Mouse (Mus musculus) G1E (cell line): ENCODE results near the gene Epx. TPM values are rescaled to one million over a fixed set of nuclear protein-coding genes. Genes with fewer than 3 reads are reported as not detected.
"Not testable (repeated sequence)": the region's sequence is repeated elsewhere in the genome, so short reads cannot be mapped to it uniquely, and the experiment has no call there.

Experiments used
- ATAC-seq: 2 replicates; pipeline ENCODE4 v1.8.0; 2016; ENCODE audit warnings: mild to moderate bottlenecking; ENCODE audit not compliant: insufficient number of reproducible peaks, poor library complexity, low FRiP score, severe bottlenecking; ENCODE audit errors: extremely low read depth
- DNase-seq: peaks from one replicate; pipeline ENCODE4 v3.0.0; 2012; ENCODE audit warnings: low spot score
- H3K27me3 ChIP-seq: 2 replicates; pipeline ENCODE4 v1.6.1; 2012; ENCODE audit warnings: mild to moderate bottlenecking, low read length, inconsistent platforms; ENCODE audit not compliant: insufficient read depth
- H3K36me3 ChIP-seq: replicated peaks from 2 replicates; pipeline ENCODE3; 2012; ENCODE audit warnings: mild to moderate bottlenecking, inconsistent platforms
- H3K4me1 ChIP-seq: 2 replicates; pipeline ENCODE4 v1.6.1; 2012; ENCODE audit warnings: low read depth, low read length, inconsistent platforms, mixed read lengths; ENCODE audit not compliant: insufficient read depth
- H3K4me3 ChIP-seq: 2 replicates; pipeline ENCODE4 v1.5.1; 2012; ENCODE audit warnings: low read depth, mild to moderate bottlenecking, inconsistent platforms, low read length, moderate library complexity, mixed read lengths
- H3K9me3 ChIP-seq: replicated peaks from 2 replicates; pipeline ENCODE4 v1.6.1; 2012; ENCODE audit warnings: inconsistent platforms
- CTCF ChIP-seq: IDR thresholded peaks from 2 replicates; pipeline ENCODE4 v1.5.1; 2012; ENCODE audit warnings: low read depth, low read length, inconsistent platforms, mixed read lengths
- GATA1 ChIP-seq: IDR thresholded peaks from 2 replicates; pipeline ENCODE4 v1.6.1; 2012; ENCODE audit warnings: borderline replicate concordance, low read length, inconsistent platforms, mixed read lengths
- GATA2 ChIP-seq: IDR thresholded peaks from 2 replicates; pipeline ENCODE4 v1.6.1; 2012; ENCODE audit warnings: low read depth, low read length, inconsistent platforms, borderline replicate concordance
- POLR2AphosphoS5 ChIP-seq: IDR thresholded peaks from 2 replicates; pipeline ENCODE4 v1.6.1; 2012; ENCODE audit warnings: low read depth, low read length, inconsistent platforms; ENCODE audit not compliant: insufficient replicate concordance
- TAL1 ChIP-seq: conservative IDR thresholded peaks from 2 replicates; pipeline ENCODE4 v1.6.1; 2012; ENCODE audit warnings: low read depth, low read length, inconsistent platforms, mixed read lengths
- polyA plus RNA-seq: library from polyadenylated mRNA; stranded (reverse); fragments of >175 nt; gene quantifications from 2 replicates; pipeline ENCODE4 v1.2.3, GENCODE M21; 2012
- total RNA-seq, 2 experiments: library from RNA; stranded (forward) in 1 of 2; stranded (reverse) in 1 of 2; fragments of 200-1000 nt in 1 of 2; fragments of >200 nt in 1 of 2; fragmentation: Nextera tagmentation in 1 of 2; gene quantifications; 2 replicates each; pipeline ENCODE4 v1.2.3; 2014 to 2017

The Epx gene
- total and polyA plus RNA-seq, 3 experiments = not detected

DNA sequence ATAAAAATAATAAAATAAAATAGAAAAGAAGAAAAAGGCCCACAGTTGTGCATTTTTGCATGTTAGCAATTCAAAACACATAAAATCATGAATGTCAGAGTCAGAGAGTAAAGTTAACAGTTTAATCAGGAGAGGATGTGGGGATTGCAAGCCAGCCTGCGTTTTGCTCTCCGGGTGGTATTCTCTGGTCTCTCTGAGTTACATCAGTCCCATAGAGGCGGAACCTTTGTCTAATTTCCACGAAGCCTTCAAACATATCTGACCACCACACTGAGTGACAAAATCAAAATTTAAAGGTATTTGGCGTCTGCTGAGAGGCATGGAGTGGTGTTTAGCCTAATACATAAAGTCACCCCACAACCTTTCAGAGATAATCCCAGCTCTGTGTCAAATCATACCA lies 9.5 kb upstream of the Epx start:
- ATAC-seq = no peak
- Histone ChIP-seq H3K9me3 (no peaks in the 10 kb centered on the region), H3K4me3 (no peak overlapping the region), H3K36me3 (no peaks in the 10 kb centered on the region), H3K4me1 (no peaks in the 10 kb centered on the region), H3K27me3 (peaks cover 23% of the 10 kb centered on the region)
- TF ChIP-seq GATA2 (no peak), GATA1 (no peak), CTCF (no peak), POLR2AphosphoS5 (no peak), TAL1 (no peak)
- no peak for DNase-seq

DNA sequence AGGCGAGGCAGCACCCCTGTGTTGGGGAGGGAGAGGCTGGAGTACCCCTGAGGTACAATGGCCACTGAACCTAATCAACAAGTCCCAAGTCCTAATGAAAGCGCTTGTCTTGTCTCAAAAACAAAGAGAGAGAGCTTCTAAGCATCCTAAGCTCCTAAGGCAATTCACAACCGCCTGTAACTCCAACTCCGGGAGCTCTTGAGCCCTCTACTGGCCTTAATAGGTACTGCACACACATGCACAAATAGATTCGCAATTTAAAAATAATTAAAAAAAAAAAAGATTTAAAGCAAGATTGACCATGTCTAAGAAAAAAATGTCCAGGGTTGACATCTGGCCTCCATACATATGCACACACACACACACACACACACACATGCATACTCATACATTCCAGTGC lies 8.2 kb upstream of the Epx start:
- no peak overlapping the region for H3K4me3 ChIP-seq
- no peak for TF ChIP-seq GATA2
- TF ChIP-seq POLR2AphosphoS5 = no peak
- no peak for TF ChIP-seq TAL1
- TF ChIP-seq GATA1 = no peak
- TF ChIP-seq CTCF = no peak
- H3K9me3 ChIP-seq = no peaks in the 10 kb centered on the region
- no peaks in the 10 kb centered on the region for H3K36me3 ChIP-seq
- no peaks in the 10 kb centered on the region for H3K4me1 ChIP-seq
- no peak for ATAC-seq
- DNase-seq = no peak
- H3K27me3 ChIP-seq = peaks cover 25% of the 10 kb centered on the region

DNA sequence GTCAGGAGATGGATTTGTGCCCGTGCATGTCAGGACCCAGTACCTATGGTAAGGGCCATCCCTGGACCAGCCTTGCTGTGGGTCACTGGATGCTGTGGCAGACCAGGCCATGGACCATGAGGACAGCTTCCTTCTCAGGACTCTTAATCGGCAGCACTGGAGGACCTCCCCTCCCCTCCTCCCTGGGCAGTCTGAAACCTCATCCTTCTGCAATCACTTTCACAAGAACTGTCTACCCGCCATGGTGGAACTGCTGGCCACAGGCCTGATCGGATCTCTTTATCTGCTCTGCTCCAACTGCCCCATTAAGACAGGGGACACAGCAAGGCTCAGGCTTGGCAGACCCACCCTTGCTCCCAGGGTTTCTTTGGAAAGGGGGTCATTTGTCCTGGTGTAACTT lies 6.4 kb upstream of the Epx start:
- Histone ChIP-seq H3K4me1 (no peaks in the 10 kb centered on the region), H3K9me3 (no peaks in the 10 kb centered on the region), H3K27me3 (peaks cover 32% of the 10 kb centered on the region), H3K36me3 (no peaks in the 10 kb centered on the region), H3K4me3 (no peak overlapping the region)
- ATAC-seq = no peak
- no peak for TF ChIP-seq TAL1
- TF ChIP-seq GATA1 = no peak
- TF ChIP-seq CTCF = no peak
- TF ChIP-seq POLR2AphosphoS5 = no peak
- no peak for TF ChIP-seq GATA2
- no peak for DNase-seq

DNA sequence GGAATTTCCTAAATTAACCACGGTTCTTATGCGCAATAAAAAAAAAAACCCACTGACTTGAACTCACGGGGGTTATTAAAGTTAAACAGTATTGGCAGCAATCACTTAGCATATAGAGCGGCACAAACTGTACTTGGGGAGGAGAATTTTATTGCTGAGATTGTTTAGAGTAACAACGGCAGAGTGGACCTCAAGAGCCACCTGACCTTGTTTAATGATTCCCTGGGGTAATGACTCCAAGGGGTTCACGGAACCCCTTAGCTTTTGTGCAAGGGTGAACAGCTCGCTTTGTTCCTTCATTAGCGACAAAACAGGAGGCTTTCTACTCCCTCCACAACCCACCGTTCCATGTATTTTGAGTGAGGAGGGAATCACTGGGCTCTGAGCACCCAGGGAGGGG lies 4.5 kb upstream of the Epx start:
- H3K27me3 ChIP-seq = peaks cover 33% of the 10 kb centered on the region
- ATAC-seq (no peak), DNase-seq (no peak)
- no peaks in the 10 kb centered on the region for H3K9me3 ChIP-seq
- no peak overlapping the region for H3K4me3 ChIP-seq
- TF ChIP-seq GATA1 (no peak), GATA2 (no peak), POLR2AphosphoS5 (no peak), TAL1 (no peak), CTCF (no peak)
- no peaks in the 10 kb centered on the region for H3K36me3 ChIP-seq
- no peaks in the 10 kb centered on the region for H3K4me1 ChIP-seq

DNA sequence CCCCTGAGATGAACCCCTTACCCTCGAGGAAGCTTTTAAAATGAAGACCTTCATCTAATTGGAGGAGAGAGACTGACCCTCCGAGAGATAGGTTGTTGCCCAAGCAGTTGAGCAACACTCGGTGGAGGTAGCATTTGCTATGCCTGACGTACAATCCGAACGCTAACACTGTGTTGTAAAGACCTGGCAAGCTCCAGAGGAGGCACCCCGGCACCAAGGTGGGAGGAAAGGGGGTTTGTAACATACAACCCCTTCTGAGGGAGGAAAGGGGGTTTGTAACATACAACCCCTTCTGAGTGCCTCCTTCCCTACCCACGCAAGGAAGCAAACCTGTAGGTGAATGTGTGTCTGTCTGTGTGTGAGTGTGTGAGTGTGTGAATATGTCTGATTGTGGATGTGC lies 3.6 kb downstream of the Epx start:
- ATAC-seq (no peak), DNase-seq (no peak)

DNA sequence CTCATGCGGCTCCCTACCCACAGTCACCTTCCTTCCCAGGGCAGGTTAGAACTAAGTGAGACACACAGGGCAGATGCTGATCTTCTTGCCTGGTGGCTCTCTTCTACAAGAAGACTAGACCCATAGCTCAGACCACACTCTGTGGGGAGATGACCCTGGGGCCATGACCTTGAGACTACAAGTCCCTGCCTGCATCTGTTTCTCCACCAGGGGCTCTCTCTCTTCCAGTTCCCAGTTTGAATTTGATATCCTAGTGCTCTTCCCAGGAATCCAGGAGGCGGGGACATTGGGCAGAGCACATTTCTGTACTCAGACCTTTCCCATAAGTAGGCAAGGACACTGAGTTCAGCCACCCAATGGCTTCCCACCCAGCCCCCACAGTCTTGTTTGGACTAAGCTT lies 5.2 kb downstream of the Epx start:
- DNase-seq (no peak), ATAC-seq (no peak)
- H3K4me3 ChIP-seq = no peak overlapping the region
- no peaks in the 10 kb centered on the region for H3K9me3 ChIP-seq
- TF ChIP-seq TAL1 (no peak), GATA2 (no peak), CTCF (no peak)
- peaks cover 15% of the 10 kb centered on the region; the same call in 1 of the 2 replicates for H3K27me3 ChIP-seq
- no peaks in the 10 kb centered on the region for H3K4me1 ChIP-seq
- H3K36me3 ChIP-seq = no peaks in the 10 kb centered on the region

More for the DNA sequence above, 3.6 kb downstream of the Epx start:
- Histone ChIP-seq H3K27me3 (peaks cover 22% of the 10 kb centered on the region), H3K4me3 (no peak overlapping the region), H3K4me1 (no peaks in the 10 kb centered on the region), H3K36me3 (no peaks in the 10 kb centered on the region), H3K9me3 (no peaks in the 10 kb centered on the region)
- TF ChIP-seq CTCF (no peak), GATA2 (no peak), GATA1 (no peak), POLR2AphosphoS5 (no peak), TAL1 (no peak)

DNA sequence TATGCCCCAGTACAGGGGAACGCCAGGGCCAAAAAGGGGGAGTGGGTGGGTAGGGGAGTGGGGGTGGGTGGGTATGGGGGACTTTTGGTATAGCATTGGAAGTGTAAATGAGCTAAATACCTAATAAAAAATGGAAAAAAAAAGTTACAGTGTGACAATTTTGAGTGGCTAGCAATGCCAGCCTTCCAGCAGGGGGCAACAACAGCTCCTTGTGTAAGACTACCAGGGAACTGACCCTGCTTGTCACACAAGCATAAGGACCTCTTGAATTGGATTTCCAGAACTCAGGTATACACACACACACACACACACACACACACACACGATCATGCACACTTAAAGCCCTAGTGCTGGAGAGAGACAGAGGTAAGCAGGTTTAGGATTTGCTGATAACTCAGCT lies 8.4 kb downstream of the Epx start:
- H3K27me3 ChIP-seq = peaks cover 13% of the 10 kb centered on the region; the same call in 1 of the 2 replicates
- ATAC-seq, DNase-seq, H3K9me3 ChIP-seq, H3K4me3 ChIP-seq, H3K4me1 ChIP-seq: not testable (repeated sequence)
- peaks cover 12% of the 10 kb centered on the region for H3K36me3 ChIP-seq
